Mouse (Mus musculus): ENCODE data around the gene Thada. TPM values are rescaled to one million over a fixed set of nuclear protein-coding genes. Genes with fewer than 3 reads are reported as not detected.
"Not testable (repeated sequence)": the region's sequence is repeated elsewhere in the genome, so short reads cannot be mapped to it uniquely, and the experiment has no call there.

Thada gene
- total RNA-seq, 1 experiment from 2014 or later = 48.0 TPM

GRCm38 (mm10) chr17:84255841-84256240 is 210.2 kb downstream of the Thada start:
- no peak for ATAC-seq (ENCODE audit: extremely low read depth, insufficient number of reproducible peaks, low FRiP score, poor library complexity, severe bottlenecking)

- no peak for ATAC-seq (ENCODE audit: extremely low read depth, insufficient number of reproducible peaks, low FRiP score, poor library complexity, severe bottlenecking)
Observed at GRCm38 (mm10) chr17:84251426-84251825, 214.6 kb downstream of the Thada start.

- ATAC-seq (ENCODE audit: extremely low read depth, insufficient number of reproducible peaks, low FRiP score, poor library complexity, severe bottlenecking) = no peak
Observed at GRCm38 (mm10) chr17:84244182-84244920, 221.7 kb downstream of the Thada start.

- ATAC-seq (ENCODE audit: extremely low read depth, insufficient number of reproducible peaks, low FRiP score, poor library complexity, severe bottlenecking) = no peak
Observed at GRCm38 (mm10) chr17:84243759-84244158, 222.2 kb downstream of the Thada start.

GRCm38 (mm10) chr17:84241308-84241957 is 224.6 kb downstream of the Thada start:
- ATAC-seq (ENCODE audit: extremely low read depth, insufficient number of reproducible peaks, low FRiP score, poor library complexity, severe bottlenecking) = no peak

- no peak for ATAC-seq (ENCODE audit: extremely low read depth, insufficient number of reproducible peaks, low FRiP score, poor library complexity, severe bottlenecking)
Observed at GRCm38 (mm10) chr17:84239679-84240292, 226.2 kb downstream of the Thada start.

- no peak for ATAC-seq (ENCODE audit: extremely low read depth, insufficient number of reproducible peaks, low FRiP score, poor library complexity, severe bottlenecking)
Observed at GRCm38 (mm10) chr17:84238174-84238573, 227.8 kb downstream of the Thada start.

GRCm38 (mm10) chr17:84236781-84237557 is 229.0 kb downstream of the Thada start:
- ATAC-seq (ENCODE audit: extremely low read depth, insufficient number of reproducible peaks, low FRiP score, poor library complexity, severe bottlenecking) = no peak

- peak; percentile 52 for ATAC-seq (ENCODE audit: extremely low read depth, insufficient number of reproducible peaks, low FRiP score, poor library complexity, severe bottlenecking)
Observed at GRCm38 (mm10) chr17:84235399-84235928, 230.5 kb downstream of the Thada start.

GRCm38 (mm10) chr17:84234785-84235184 is 231.2 kb downstream of the Thada start:
- not testable (repeated sequence) for ATAC-seq (ENCODE audit: extremely low read depth, insufficient number of reproducible peaks, low FRiP score, poor library complexity, severe bottlenecking)

GRCm38 (mm10) chr17:84233758-84234157 is 232.2 kb downstream of the Thada start:
- no peak for ATAC-seq (ENCODE audit: extremely low read depth, insufficient number of reproducible peaks, low FRiP score, poor library complexity, severe bottlenecking)

- ATAC-seq (ENCODE audit: extremely low read depth, insufficient number of reproducible peaks, low FRiP score, poor library complexity, severe bottlenecking) = no peak
Observed at GRCm38 (mm10) chr17:84231361-84231760, 234.6 kb downstream of the Thada start.

- ATAC-seq (ENCODE audit: extremely low read depth, insufficient number of reproducible peaks, low FRiP score, poor library complexity, severe bottlenecking) = no peak
Observed at GRCm38 (mm10) chr17:84228223-84228622, 237.8 kb downstream of the Thada start.

- ATAC-seq (ENCODE audit: extremely low read depth, insufficient number of reproducible peaks, low FRiP score, poor library complexity, severe bottlenecking) = no peak
Observed at GRCm38 (mm10) chr17:84226681-84227080, 239.3 kb downstream of the Thada start.

GRCm38 (mm10) chr17:84226231-84226630 is 239.8 kb downstream of the Thada start:
- ATAC-seq (ENCODE audit: extremely low read depth, insufficient number of reproducible peaks, low FRiP score, poor library complexity, severe bottlenecking) = peak; percentile 87

GRCm38 (mm10) chr17:84224217-84224887 is 241.7 kb downstream of the Thada start:
- ATAC-seq (ENCODE audit: extremely low read depth, insufficient number of reproducible peaks, low FRiP score, poor library complexity, severe bottlenecking) = no peak

- ATAC-seq (ENCODE audit: extremely low read depth, insufficient number of reproducible peaks, low FRiP score, poor library complexity, severe bottlenecking) = not testable (repeated sequence)
Observed at GRCm38 (mm10) chr17:84218841-84219240, 247.2 kb downstream of the Thada start.

- ATAC-seq (ENCODE audit: extremely low read depth, insufficient number of reproducible peaks, low FRiP score, poor library complexity, severe bottlenecking) = no peak
Observed at GRCm38 (mm10) chr17:84217696-84218095, 248.3 kb downstream of the Thada start.

Measured in neutrophil, adult 5-6 weeks (primary cell).